Mouse (Mus musculus) kidney, adult 2 months (tissue): ENCODE measurements around the gene Fnip1.

Source experiments
- CTCF ChIP-seq: fragments of 200-500 bp; conservative IDR thresholded peaks from 2 replicates; pipeline ENCODE4 v1.5.1; 2011; ENCODE audit warnings: low read depth, mild to moderate bottlenecking, control low read depth, low read length, moderate library complexity, mixed read lengths; ENCODE audit not compliant: insufficient read depth, insufficient read length
- POLR2A ChIP-seq: fragments of 200-500 bp; IDR thresholded peaks from one replicate; pipeline ENCODE4 v1.6.1; 2011; ENCODE audit warnings: low read depth, low read length, control low read depth

GRCm38 (mm10) chr11:54521927-54522528 is 84.0 kb downstream of the Fnip1 start:
- TF ChIP-seq CTCF (no peak), POLR2A (peak; percentile 6)
